In the genomic region with DNA sequence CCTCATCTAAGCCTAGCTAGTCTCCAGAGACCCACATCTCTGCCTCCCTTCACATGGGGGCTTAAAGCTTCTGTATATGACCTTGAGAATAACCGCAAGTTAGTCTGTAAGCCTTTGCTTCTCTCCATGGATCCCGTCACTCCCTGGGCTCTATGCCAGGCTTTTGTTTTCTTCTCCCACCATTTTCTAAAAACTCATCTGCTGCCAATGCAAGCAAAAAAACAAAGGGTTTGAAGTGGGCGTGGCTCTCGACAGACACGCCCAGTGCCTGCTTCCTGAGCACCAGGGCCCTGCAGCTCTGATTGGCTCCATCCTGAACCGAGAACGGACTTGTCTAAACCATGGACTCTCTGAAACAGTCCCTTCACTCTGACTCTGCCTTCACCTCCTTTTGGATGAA, we compare ENCODE assay signal across 16 mouse cellular contexts.
DNase-seq lines count a peak whose midpoint lies in the region; ATAC-seq lines count a peak whose summit lies in the region.
"Had no signal": no experiment of that assay in that cellular context is flagged by ENCODE, and none has a peak within 500 bp of the region (broad histone marks: within the 10 kb centered on the region; RNA-seq: fewer than 3 reads in every experiment).

No protein-coding gene starts in this region.

- H3K9me3 ChIP-seq in heart, embryonic 11.5 days (replicated peaks; ENCODE audit: control insufficient read depth, low read length) = no peaks in the 10 kb centered on the region
- H3K9me3 ChIP-seq: forebrain, embryonic 15.5 days; G1E; intestine, embryonic 15.5 days; liver, embryonic 13.5 days had no signal

- no peaks in the 10 kb centered on the region for H3K36me3 ChIP-seq in heart, embryonic 11.5 days (ENCODE audit: control insufficient read depth, insufficient read depth, low read length)
- H3K36me3 ChIP-seq: G1E; intestine, embryonic 15.5 days; liver, embryonic 13.5 days had no signal

- peak; percentile 93 for DNase-seq in heart, adult 11 months
- DNase-seq in layer of hippocampus, adult 9-11 months = peak; percentile 19
- no peak for DNase-seq in layer of hippocampus, postnatal 10 days (ENCODE audit: low spot score in 2 of 2)
- peak; percentile 54 for DNase-seq in brain, adult 2 months (ENCODE audit: low read depth, low spot score)
- peak; percentile 31 for DNase-seq in lung, postnatal 14 days
- no peak for DNase-seq in spleen, adult 18-20 months
- DNase-seq in thymus, postnatal 25 days = no peak
- DNase-seq: adrenal gland, postnatal 14 days; gastrocnemius, adult 2 months; liver, embryonic 13.5 days; right cerebral cortex, postnatal 14 days had no signal

- H3K4me1 ChIP-seq in heart, embryonic 11.5 days (ENCODE audit: control insufficient read depth, insufficient read depth, low read length) = no peaks in the 10 kb centered on the region
- H3K4me1 ChIP-seq: intestine, embryonic 15.5 days; liver, embryonic 13.5 days had no signal

- WGBS in heart, embryonic 11.5 days (ENCODE audit: insufficient replicate concordance) = 62% methylated on average over 7 of the region's 7 CpGs

- no peak overlapping the region for H3K4me2 ChIP-seq in heart, embryonic 11.5 days
- H3K4me2 ChIP-seq: forebrain, embryonic 15.5 days; intestine, embryonic 15.5 days; liver, embryonic 13.5 days had no signal

- H3K9ac ChIP-seq in heart, embryonic 11.5 days (ENCODE audit: low read depth, low read length) = no peak overlapping the region
- H3K9ac ChIP-seq: forebrain, embryonic 15.5 days; intestine, embryonic 15.5 days; liver, embryonic 13.5 days had no signal

- no peak overlapping the region for H3K4me3 ChIP-seq in heart, embryonic 11.5 days (ENCODE audit: low read depth, low read length)
- H3K4me3 ChIP-seq: forebrain, embryonic 15.5 days; gastrocnemius, adult 2 months; intestine, embryonic 15.5 days; liver, embryonic 13.5 days; megakaryocyte, embryonic 14.5 days had no signal

- ATAC-seq in heart, embryonic 11.5 days (replicated peaks; ENCODE audit: insufficient number of reproducible peaks, low FRiP score, low TSS enrichment) = no peak
- ATAC-seq: forebrain, embryonic 15.5 days; intestine, embryonic 15.5 days had no signal

- H3K27ac ChIP-seq in heart, embryonic 11.5 days (ENCODE audit: low read depth, low read length) = no peak overlapping the region
- H3K27ac ChIP-seq: forebrain, embryonic 15.5 days; gastrocnemius, adult 2 months; intestine, embryonic 15.5 days; liver, embryonic 13.5 days had no signal

- no peaks in the 10 kb centered on the region for H3K27me3 ChIP-seq in heart, embryonic 11.5 days (ENCODE audit: control insufficient read depth, insufficient read depth, low read length)
- H3K27me3 ChIP-seq: forebrain, embryonic 15.5 days; intestine, embryonic 15.5 days; liver, embryonic 13.5 days; megakaryocyte, embryonic 14.5 days had no signal

Comparison
In these comparisons a context has a peak if more than half of its experiments do, and no peak if none do; other contexts are left out.
1. DNase-seq: peak in heart, adult 11 months (single experiment), layer of hippocampus, adult 9-11 months (single experiment), brain, adult 2 months (single experiment) and lung, postnatal 14 days (single experiment); none in layer of hippocampus, postnatal 10 days (0 of 2), spleen, adult 18-20 months (0 of 2) and thymus, postnatal 25 days (single experiment).